8 mouse cellular contexts compared by ENCODE assay signal in the genomic region with DNA sequence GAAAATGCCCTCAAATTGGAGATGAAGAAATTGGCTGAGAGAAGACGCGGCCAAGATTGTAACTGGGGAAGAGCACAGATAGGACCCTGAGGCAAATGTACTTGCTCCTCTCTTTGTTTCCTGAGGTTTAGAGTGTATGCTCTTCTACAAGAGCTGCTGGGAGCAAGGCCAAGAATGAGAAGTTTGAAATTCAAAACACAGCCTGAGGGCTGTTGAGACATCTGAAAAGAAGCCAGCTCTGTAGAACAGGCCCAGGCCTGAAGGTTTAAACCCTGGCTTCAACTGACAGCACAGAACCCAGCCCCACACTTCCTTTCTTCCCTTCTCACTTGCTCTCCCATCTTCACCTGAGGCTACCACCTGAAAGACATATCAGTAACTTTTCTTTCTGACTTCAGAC. TPM values are rescaled to one million over a fixed set of nuclear protein-coding genes. Genes with fewer than 3 reads are reported as not detected.
A peak's percentile ranks its signal among the peaks of the same experiment; 100 is the strongest.
DNase-seq lines count a peak whose midpoint lies in the region; ATAC-seq and TF ChIP-seq lines count a peak whose summit lies in the region.

No protein-coding gene starts in this region.

- no peak for TF ChIP-seq POLR2A in limb, embryonic 14.5 days (IDR thresholded peaks at IDR 0.05; ENCODE audit: borderline replicate concordance, extremely low read depth, insufficient read depth, insufficient read length)

- no peak overlapping the region for H3K4me2 ChIP-seq in limb, embryonic 14.5 days (replicated peaks; ENCODE audit: low read depth, low read length, severe bottlenecking)

- peaks cover 50% of the 10 kb centered on the region for H3K79me2 ChIP-seq in macrophage (ENCODE audit: inconsistent target)

- no peak overlapping the region for H3K27ac ChIP-seq in limb, embryonic 14.5 days (replicated peaks; ENCODE audit: low read depth, low read length)
- H3K27ac ChIP-seq in limb, embryonic 10.5 days, result no peak overlapping the region
- no peak overlapping the region for H3K27ac ChIP-seq in macrophage

- H3K4me3 ChIP-seq in limb, embryonic 14.5 days (replicated peaks; ENCODE audit: low read length), result no peak overlapping the region
- H3K4me3 ChIP-seq in limb, embryonic 10.5 days, result no peak overlapping the region
- H3K4me3 ChIP-seq in macrophage (ENCODE audit: inconsistent target), result 0 out of 2 replicates have a peak overlapping the region, but pooled peaks have one; percentile 86

- no peaks in the 10 kb centered on the region for H3K9me3 ChIP-seq in limb, embryonic 14.5 days (ENCODE audit: control insufficient read depth, low read length)
- no peaks in the 10 kb centered on the region for H3K9me3 ChIP-seq in limb, embryonic 10.5 days (replicated peaks)

- peak; percentile 32 for DNase-seq in cerebellum, adult 9-10 months
- no peak for DNase-seq in cerebellum, adult 11-12 months
- peak; percentile 75 for DNase-seq in limb, embryonic 14.5 days (ENCODE audit: low spot score)
- no peak for DNase-seq in limb, embryonic 10.5 days (ENCODE audit: low spot score)
- DNase-seq in heart, postnatal 10 days, result peak; percentile 49 to 56
- no peak for DNase-seq in kidney, postnatal 36 days
- DNase-seq in gastrocnemius, postnatal 14 days, result no peak

- H3K36me3 ChIP-seq in limb, embryonic 14.5 days (ENCODE audit: control insufficient read depth, insufficient read depth, low read length), result peaks cover 62% of the 10 kb centered on the region
- peaks cover 65% of the 10 kb centered on the region for H3K36me3 ChIP-seq in limb, embryonic 10.5 days
- H3K36me3 ChIP-seq in macrophage (ENCODE audit: inconsistent target), result peaks cover 44% of the 10 kb centered on the region

- 52% methylated on average over 2 of the region's 2 CpGs for WGBS in limb, embryonic 14.5 days
- WGBS in limb, embryonic 10.5 days, result 96% methylated on average over 2 of the region's 2 CpGs
- WGBS in macrophage (ENCODE audit: missing documents), result 89% methylated on average over 2 of the region's 2 CpGs

- no peaks in the 10 kb centered on the region for H3K27me3 ChIP-seq in limb, embryonic 14.5 days (ENCODE audit: control insufficient read depth, insufficient read depth, low read length)
- H3K27me3 ChIP-seq in limb, embryonic 10.5 days (ENCODE audit: low read depth, poor library complexity, severe bottlenecking), result no peaks in the 10 kb centered on the region

- ATAC-seq in limb, embryonic 14.5 days (ENCODE audit: low FRiP score, low read depth), result no peak

- peaks cover 28% of the 10 kb centered on the region for H3K4me1 ChIP-seq in limb, embryonic 14.5 days (ENCODE audit: control insufficient read depth, insufficient read depth, low read length)
- peaks cover 21% of the 10 kb centered on the region for H3K4me1 ChIP-seq in limb, embryonic 10.5 days

- intact Hi-C loops in heart, postnatal 10 days (cut with DNase I), result no loop called here
- intact Hi-C loops in gastrocnemius, postnatal 14 days (cut with DNase I; ENCODE audit: low total_unique reads), result no loop called here

- no peak overlapping the region for H3K9ac ChIP-seq in limb, embryonic 14.5 days (ENCODE audit: low read depth, low read length, severe bottlenecking)

RNA-seq across cellular contexts. Expression of a gene that starts 13.1 kb away (rescaled TPM):
- 111 and 123 TPM in 2 replicates for polyA plus RNA-seq in limb, embryonic 14.5 days (2012; rRNA removed)
- 101 and 109 TPM in 2 replicates for polyA plus RNA-seq in limb, embryonic 14.5 days (2014; fragmentation: Nextera tagmentation; extraction: Ambion mirVana)
- polyA plus RNA-seq in limb, embryonic 10.5 days (2016; fragmentation: Nextera tagmentation; extraction: Ambion mirVana), result 119 and 128 TPM in 2 replicates
- total RNA-seq in heart, postnatal 10 days (2021), result 10 to 100 TPM; 36.6 to 56.3 TPM
- total RNA-seq in macrophage (2018; cell fraction: chromatin; rRNA removed), result 100 to 1,000 TPM; 156 to 425 (median 334) TPM
- 100 to 1,000 TPM; 398 to 714 (median 485) TPM for total RNA-seq in macrophage (2018; cell fraction: cytosol; rRNA removed)
- total RNA-seq in macrophage (2018; cell fraction: nucleus; rRNA removed), result 100 to 1,000 TPM; 371 to 912 (median 636) TPM
- 384 to 539 TPM (median 494 TPM) in 3 replicates for polyA plus RNA-seq in macrophage (2018)
- total RNA-seq in gastrocnemius, postnatal 14 days (2021), result 10 to 100 TPM; 24.6 to 26.8 TPM

RNA-seq across cellular contexts. Expression of a gene that starts 25.6 kb away (rescaled TPM):
- 66.4 and 66.6 TPM in 2 replicates for polyA plus RNA-seq in limb, embryonic 14.5 days (2012; rRNA removed)
- 85.5 and 87.2 TPM in 2 replicates for polyA plus RNA-seq in limb, embryonic 14.5 days (2014; fragmentation: Nextera tagmentation; extraction: Ambion mirVana)
- polyA plus RNA-seq in limb, embryonic 10.5 days (2016; fragmentation: Nextera tagmentation; extraction: Ambion mirVana), result 121 and 145 TPM in 2 replicates
- total RNA-seq in heart, postnatal 10 days (2021), result 10 to 100 TPM; 24.9 to 27.2 TPM
- 10 to 100 TPM; 10.3 to 65.3 (median 40.1) TPM for total RNA-seq in macrophage (2018; cell fraction: chromatin; rRNA removed)
- total RNA-seq in macrophage (2018; cell fraction: cytosol; rRNA removed), result 10 to 100 TPM; 13.5 to 25.5 (median 18.7) TPM
- 10 to 100 TPM; 13.2 to 54.5 (median 21.3) TPM for total RNA-seq in macrophage (2018; cell fraction: nucleus; rRNA removed)
- polyA plus RNA-seq in macrophage (2018), result 16.3 to 42.4 TPM (median 18.1 TPM) in 3 replicates
- 10 to 100 TPM; 21.7 to 23.4 TPM for total RNA-seq in gastrocnemius, postnatal 14 days (2021)

RNA-seq across cellular contexts. Expression of a gene that starts 30.5 kb away (rescaled TPM):
- 1.6 and 3.2 TPM in 2 replicates for polyA plus RNA-seq in limb, embryonic 14.5 days (2012; rRNA removed)
- 1.6 and 2.1 TPM in 2 replicates for polyA plus RNA-seq in limb, embryonic 14.5 days (2014; fragmentation: Nextera tagmentation; extraction: Ambion mirVana)
- 2.8 and 3.1 TPM in 2 replicates for polyA plus RNA-seq in limb, embryonic 10.5 days (2016; fragmentation: Nextera tagmentation; extraction: Ambion mirVana)
- total RNA-seq in heart, postnatal 10 days (2021), result not detected
- 1 to 10 TPM in 10 of 26 experiments, not detected in 16; 2.8 to 8.1 (median 3.6) TPM for total RNA-seq in macrophage (2018; cell fraction: chromatin; rRNA removed)
- not detected for total RNA-seq in macrophage (2018; cell fraction: cytosol; rRNA removed)
- total RNA-seq in macrophage (2018; cell fraction: nucleus; rRNA removed), result 1 to 10 TPM in 4 of 26 experiments, not detected in 22; 2.2 to 3.7 (median 2.5) TPM
- not detected in 3 replicates for polyA plus RNA-seq in macrophage (2018)
- not detected for total RNA-seq in gastrocnemius, postnatal 14 days (2021)

RNA-seq across cellular contexts. Expression of a gene that starts 31.2 kb away (rescaled TPM):
- 188 and 197 TPM in 2 replicates for polyA plus RNA-seq in limb, embryonic 14.5 days (2012; rRNA removed)
- 161 and 174 TPM in 2 replicates for polyA plus RNA-seq in limb, embryonic 14.5 days (2014; fragmentation: Nextera tagmentation; extraction: Ambion mirVana)
- 99.3 and 134 TPM in 2 replicates for polyA plus RNA-seq in limb, embryonic 10.5 days (2016; fragmentation: Nextera tagmentation; extraction: Ambion mirVana)
- total RNA-seq in heart, postnatal 10 days (2021), result 10 to 100 TPM; 43.6 to 44.4 TPM
- 100 to 1,000 TPM; 163 to 373 (median 250) TPM for total RNA-seq in macrophage (2018; cell fraction: chromatin; rRNA removed)
- 10 to 100 TPM; 28.8 to 50.4 (median 38.5) TPM for total RNA-seq in macrophage (2018; cell fraction: cytosol; rRNA removed)
- total RNA-seq in macrophage (2018; cell fraction: nucleus; rRNA removed), result 100 to 1,000 TPM in 24 of 26 experiments, 10 to 100 TPM in 2; 96.6 to 222 (median 140) TPM
- polyA plus RNA-seq in macrophage (2018), result 32.3 to 65.9 TPM (median 61.9 TPM) in 3 replicates
- total RNA-seq in gastrocnemius, postnatal 14 days (2021), result 10 to 100 TPM; 24.1 to 28.0 TPM

RNA-seq across cellular contexts. Expression of a gene that starts 46.5 kb away (rescaled TPM):
- 0.62 and 1.1 TPM in 2 replicates for polyA plus RNA-seq in limb, embryonic 14.5 days (2012; rRNA removed)
- 0.36 and 0.56 TPM in 2 replicates for polyA plus RNA-seq in limb, embryonic 14.5 days (2014; fragmentation: Nextera tagmentation; extraction: Ambion mirVana)
- polyA plus RNA-seq in limb, embryonic 10.5 days (2016; fragmentation: Nextera tagmentation; extraction: Ambion mirVana), result 0.10 TPM in 1 of 2 replicates, not detected in the other
- total RNA-seq in heart, postnatal 10 days (2021), result not detected
- total RNA-seq in macrophage (2018; cell fraction: chromatin; rRNA removed), result not detected
- not detected for total RNA-seq in macrophage (2018; cell fraction: cytosol; rRNA removed)
- total RNA-seq in macrophage (2018; cell fraction: nucleus; rRNA removed), result not detected
- not detected in 3 replicates for polyA plus RNA-seq in macrophage (2018)
- under 1 TPM in 1 of 2 experiments, not detected in 1; 0.02 TPM for total RNA-seq in gastrocnemius, postnatal 14 days (2021)

Comparison
In these comparisons a context has a peak if more than half of its experiments do, and no peak if none do; other contexts are left out.
1. DNase-seq: peak in cerebellum, adult 9-10 months (single experiment), limb, embryonic 14.5 days (single experiment) and heart, postnatal 10 days (2 of 2); none in cerebellum, adult 11-12 months (single experiment), limb, embryonic 10.5 days (single experiment), kidney, postnatal 36 days (0 of 2) and gastrocnemius, postnatal 14 days (single experiment).